Mouse (Mus musculus) forebrain, embryonic 11.5 days (tissue): Measurements from ENCODE around the gene Podxl2. TPM values are rescaled to one million over a fixed set of nuclear protein-coding genes. Genes with fewer than 3 reads are reported as not detected.

ENCODE experiments used
- ATAC-seq: fragments of 200-750 bp; cut with Nextera tagmentation; replicated peaks from 2 replicates; pipeline ENCODE4 v1.8.0; 2017; ENCODE audit warnings: moderate TSS enrichment; ENCODE audit not compliant: low FRiP score
- DNase-seq: peaks from one replicate; pipeline ENCODE4 v3.0.0-alpha.2; 2017; ENCODE audit warnings: low spot score
- H3K27ac ChIP-seq: fragments of 300-500 bp; sonication (generic); 2 replicates; pipeline ENCODE4 v1.5.1; 2014; ENCODE audit warnings: low read depth, low read length
- H3K27me3 ChIP-seq: fragments of 300-500 bp; sonication (generic); 2 replicates; pipeline ENCODE4 v1.6.1; 2014; ENCODE audit warnings: mild to moderate bottlenecking, low read length, mixed read lengths; ENCODE audit not compliant: control insufficient read depth, insufficient read depth
- H3K36me3 ChIP-seq: fragments of 300-500 bp; sonication (generic); 2 replicates; pipeline ENCODE4 v1.6.1; 2014; ENCODE audit warnings: mild to moderate bottlenecking, low read length, moderate library complexity, mixed read lengths; ENCODE audit not compliant: control insufficient read depth, insufficient read depth
- H3K4me1 ChIP-seq: fragments of 300-500 bp; sonication (generic); replicated peaks from 2 replicates; pipeline ENCODE4 v1.6.1; 2014; ENCODE audit warnings: low read length, mixed read lengths; ENCODE audit not compliant: control insufficient read depth, insufficient read depth
- H3K4me2 ChIP-seq: fragments of 300-500 bp; sonication (generic); 2 replicates; pipeline ENCODE4 v1.6.1; 2014; ENCODE audit warnings: low read depth, mild to moderate bottlenecking, low read length, moderate library complexity, mixed read lengths; ENCODE audit not compliant: severe bottlenecking
- H3K4me3 ChIP-seq: fragments of 300-500 bp; sonication (generic); 2 replicates; pipeline ENCODE4 v1.5.1; 2014; ENCODE audit warnings: low read depth, low read length
- H3K9ac ChIP-seq: fragments of 300-500 bp; sonication (generic); 2 replicates; pipeline ENCODE4 v1.6.1; 2014; ENCODE audit warnings: low read length
- H3K9me3 ChIP-seq: fragments of 300-500 bp; sonication (generic); 2 replicates; pipeline ENCODE4 v1.6.1; 2016; ENCODE audit warnings: low read length, mixed read lengths; ENCODE audit not compliant: control insufficient read depth
- WGBS: fragments of 180-500 bp; shearing (Covaris S2); extraction: QIAGEN DNeasy Blood & Tissue Kit; methylation state at CpG from one replicate; pipeline ENCODE4 v1.1.7; 2014; 5-methylcytosine and 5-hydroxymethylcytosine counted together
- polyA plus RNA-seq: library from polyadenylated mRNA; unstranded; fragments of >200 nt; fragmentation: Nextera tagmentation; extraction: Ambion mirVana; gene quantifications from 2 replicates; pipeline ENCODE4 v1.2.1, GENCODE M21; 2014

Gene Podxl2
- 109 and 115 TPM in 2 replicates for polyA plus RNA-seq

DNA sequence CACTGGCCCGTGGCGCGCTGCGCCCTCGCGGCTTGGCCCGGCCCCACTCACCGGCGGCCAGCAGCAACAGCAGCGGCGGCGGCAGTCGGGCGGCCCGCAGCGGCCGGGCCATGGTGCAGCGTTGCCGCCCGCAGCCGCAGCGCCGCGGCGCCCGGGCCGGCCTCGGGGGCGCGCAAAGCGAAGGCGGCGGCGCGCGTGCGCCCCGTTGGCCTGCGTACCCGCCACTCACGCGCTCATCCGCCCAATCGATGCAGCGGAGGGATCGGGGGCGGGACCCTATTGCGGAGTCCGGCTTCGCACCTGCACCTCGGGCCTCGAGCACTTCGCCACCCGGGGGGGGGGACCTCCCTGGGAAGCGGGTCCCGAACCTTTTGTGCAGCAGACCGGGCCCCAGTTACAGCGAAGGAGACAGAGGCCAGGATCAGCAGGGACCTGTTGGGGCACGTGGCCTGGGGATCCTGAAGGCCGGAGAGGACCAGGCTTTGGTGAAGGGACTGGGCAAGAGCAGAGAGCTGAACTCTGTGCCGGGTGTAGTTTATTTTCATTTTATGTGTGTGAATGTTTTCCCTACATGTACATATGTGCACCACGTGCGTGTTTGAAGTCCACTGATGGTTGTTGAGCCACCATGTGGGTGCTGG is at the start of gene Podxl2:
Podxl2 (minus strand) TSS at position 177 of the 641 bp plus-strand sequence.
- Histone ChIP-seq H3K9ac (peak within 1 kb of the TSS; percentile 88), H3K27ac (peak within 1 kb of the TSS; percentile 50), H3K27me3 (peaks cover 2% of the 10 kb centered on the region; the same call in 1 of the 2 replicates), H3K4me2 (peak within 1 kb of the TSS; percentile 81), H3K4me3 (peak within 1 kb of the TSS; percentile 85), H3K4me1 (peaks cover 9% of the 10 kb centered on the region; the same call in 1 of the 2 replicates), H3K9me3 (no peaks in the 10 kb centered on the region), H3K36me3 (no peaks in the 10 kb centered on the region)
- 6% methylated on average over 62 of the region's 63 CpGs for WGBS
- peak; percentile 80 for ATAC-seq
- peak; percentile 89 for DNase-seq

DNA sequence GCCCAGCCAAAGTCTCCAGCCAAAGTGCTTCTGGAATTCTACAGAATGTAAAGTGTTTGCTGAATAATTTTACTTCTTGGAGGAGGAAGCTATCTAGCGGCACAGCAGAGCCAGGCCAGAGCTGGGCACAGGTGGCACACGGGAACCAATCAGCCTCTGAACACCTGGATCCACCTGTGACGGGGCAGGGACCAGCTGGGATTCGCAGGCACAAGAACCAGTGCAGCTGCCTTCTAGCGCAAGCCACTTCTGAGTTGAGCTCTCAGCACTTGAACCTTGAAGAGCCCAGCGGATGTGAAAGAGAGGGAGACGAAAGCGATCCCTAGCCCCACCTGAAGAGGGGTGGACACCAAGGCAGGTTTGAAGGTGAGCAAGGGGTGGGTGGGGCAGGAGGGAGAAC is 44.0 kb upstream of the Podxl2 start:
- no peak for ATAC-seq
- Histone ChIP-seq H3K27me3 (no peaks in the 10 kb centered on the region), H3K9ac (no peak overlapping the region), H3K4me2 (no peak overlapping the region), H3K36me3 (no peaks in the 10 kb centered on the region), H3K9me3 (no peaks in the 10 kb centered on the region), H3K4me1 (no peaks in the 10 kb centered on the region), H3K27ac (no peak overlapping the region), H3K4me3 (no peak overlapping the region)
- WGBS, result 76% methylated on average over 8 of the region's 8 CpGs
- DNase-seq, result no peak

DNA sequence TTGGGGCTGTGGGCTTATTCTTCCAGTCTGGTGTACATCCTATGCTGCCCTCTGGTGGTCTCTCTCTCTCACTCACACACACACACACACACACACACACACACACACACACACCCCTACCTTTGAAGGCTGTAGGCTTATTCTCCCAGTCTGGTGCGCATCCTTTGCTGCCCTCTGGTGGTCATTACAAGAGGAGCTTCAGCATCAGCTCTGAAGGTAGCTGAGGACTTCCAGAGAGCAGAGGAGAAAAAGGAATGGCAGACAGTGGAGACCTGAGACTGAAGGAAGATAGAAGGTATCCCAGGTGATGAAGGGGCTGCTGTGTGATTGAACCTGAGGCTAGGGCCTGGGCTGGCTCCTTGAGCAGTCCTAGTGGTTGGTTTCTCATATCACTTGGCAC is 41.3 kb upstream of the Podxl2 start:
- no peaks in the 10 kb centered on the region for H3K27me3 ChIP-seq
- no peak overlapping the region for H3K9ac ChIP-seq
- WGBS, result 28% methylated on average over 1 of the region's 1 CpGs
- no peak overlapping the region for H3K4me2 ChIP-seq
- ATAC-seq (no peak), DNase-seq (no peak)
- no peaks in the 10 kb centered on the region for H3K9me3 ChIP-seq
- H3K4me1 ChIP-seq, result no peaks in the 10 kb centered on the region
- H3K4me3 ChIP-seq, result no peak overlapping the region
- no peak overlapping the region for H3K27ac ChIP-seq
- no peaks in the 10 kb centered on the region for H3K36me3 ChIP-seq

DNA sequence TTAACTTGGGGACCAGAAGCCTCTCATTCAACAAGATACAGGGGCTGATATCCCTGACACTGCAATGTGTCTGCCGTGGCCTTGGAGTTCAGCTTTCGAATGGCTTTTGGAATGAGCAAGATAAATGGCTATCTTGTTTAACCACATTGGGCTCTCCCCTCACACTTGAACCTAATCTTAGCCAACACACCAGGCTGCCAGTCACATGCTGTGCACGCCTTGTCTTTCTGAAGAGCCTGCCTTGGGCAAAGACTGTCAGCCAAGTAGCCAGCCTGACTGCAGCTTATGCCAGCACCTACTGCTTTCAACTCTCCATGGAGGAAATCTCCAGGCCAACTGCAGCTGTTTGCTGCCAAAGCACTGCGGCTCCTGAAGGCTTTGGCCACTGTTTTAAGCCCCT is 40.7 kb upstream of the Podxl2 start:
- Histone ChIP-seq H3K4me2 (no peak overlapping the region), H3K4me3 (no peak overlapping the region), H3K27ac (no peak overlapping the region), H3K4me1 (no peaks in the 10 kb centered on the region), H3K9me3 (no peaks in the 10 kb centered on the region), H3K27me3 (no peaks in the 10 kb centered on the region), H3K36me3 (no peaks in the 10 kb centered on the region), H3K9ac (no peak overlapping the region)
- DNase-seq (no peak), ATAC-seq (no peak)
- WGBS, result 88% methylated on average over 4 of the region's 4 CpGs

DNA sequence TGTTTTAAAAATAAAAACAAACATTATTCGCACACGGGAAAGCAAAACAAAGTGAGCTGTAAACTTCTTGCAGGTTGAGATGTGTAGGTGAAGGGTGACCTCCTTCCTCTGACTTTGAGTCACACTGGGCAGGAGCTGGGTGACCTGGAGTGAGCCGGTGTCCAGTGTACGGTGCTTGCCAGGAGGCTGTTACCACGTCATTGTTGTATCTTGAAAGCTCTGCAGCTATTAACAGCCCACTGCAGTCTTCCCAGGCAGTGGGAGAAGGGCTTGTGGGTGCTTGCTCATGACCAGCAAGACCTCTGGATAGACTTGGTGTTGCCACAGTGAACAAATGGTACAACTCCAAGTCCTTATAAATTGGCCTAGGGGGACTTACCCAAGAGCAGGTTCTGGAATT is 40.0 kb upstream of the Podxl2 start:
- WGBS, result 80% methylated on average over 5 of the region's 5 CpGs
- Histone ChIP-seq H3K9ac (no peak overlapping the region), H3K4me2 (no peak overlapping the region), H3K4me3 (no peak overlapping the region), H3K36me3 (no peaks in the 10 kb centered on the region), H3K4me1 (no peaks in the 10 kb centered on the region), H3K9me3 (no peaks in the 10 kb centered on the region), H3K27me3 (no peaks in the 10 kb centered on the region), H3K27ac (no peak overlapping the region)
- ATAC-seq (no peak), DNase-seq (no peak)

DNA sequence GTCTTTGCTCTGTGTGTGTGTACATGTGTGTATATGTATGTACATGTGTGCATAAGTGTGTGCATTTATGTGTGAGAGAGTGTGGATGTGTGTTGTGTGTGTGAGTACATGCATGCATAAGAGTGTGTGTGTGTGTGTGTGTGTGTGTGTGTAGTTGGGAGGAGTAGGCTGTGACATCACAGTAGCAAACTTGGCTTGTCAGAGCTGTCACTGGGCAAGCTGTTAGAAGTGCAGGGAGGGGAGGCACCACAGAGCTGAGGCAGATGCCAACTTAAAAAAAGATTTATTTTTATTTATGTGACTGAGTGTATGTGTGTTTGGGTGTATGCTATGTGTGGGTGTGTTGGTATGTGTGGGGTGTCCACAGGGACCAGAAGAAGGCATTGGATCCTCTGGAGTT is 38.6 kb upstream of the Podxl2 start:
- no peak overlapping the region for H3K4me3 ChIP-seq
- H3K9me3 ChIP-seq, result no peaks in the 10 kb centered on the region
- no peaks in the 10 kb centered on the region for H3K27me3 ChIP-seq
- DNase-seq (no peak), ATAC-seq (no peak)
- H3K36me3 ChIP-seq, result no peaks in the 10 kb centered on the region
- no peak overlapping the region for H3K27ac ChIP-seq
- H3K4me1 ChIP-seq, result no peaks in the 10 kb centered on the region
- no peak overlapping the region for H3K9ac ChIP-seq
- no peak overlapping the region for H3K4me2 ChIP-seq

DNA sequence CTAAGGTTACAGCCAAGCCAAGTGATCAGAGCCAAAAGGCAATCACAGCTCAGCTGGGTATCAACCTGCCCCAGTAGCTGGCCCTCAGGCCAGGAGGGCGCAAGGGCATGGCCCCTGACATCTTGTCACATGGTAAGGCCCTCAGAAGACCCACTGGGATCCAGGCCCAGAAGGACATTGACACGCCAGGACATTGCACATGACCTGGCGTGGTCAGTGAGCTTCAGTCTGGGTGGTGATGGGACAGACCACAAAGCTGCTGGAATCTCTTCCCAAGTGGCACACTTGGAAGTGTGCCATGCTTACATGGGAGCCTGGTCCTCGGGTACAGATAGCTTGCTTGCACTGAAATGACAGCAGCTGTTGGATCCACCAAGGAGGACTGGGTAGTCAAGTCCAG is 38.2 kb upstream of the Podxl2 start:
- H3K9ac ChIP-seq, result no peak overlapping the region
- H3K36me3 ChIP-seq, result no peaks in the 10 kb centered on the region
- no peaks in the 10 kb centered on the region for H3K4me1 ChIP-seq
- no peak overlapping the region for H3K4me3 ChIP-seq
- H3K4me2 ChIP-seq, result no peak overlapping the region
- no peak for ATAC-seq
- no peaks in the 10 kb centered on the region for H3K27me3 ChIP-seq
- no peak for DNase-seq
- H3K27ac ChIP-seq, result no peak overlapping the region
- H3K9me3 ChIP-seq, result no peaks in the 10 kb centered on the region
- 92% methylated on average over 4 of the region's 4 CpGs for WGBS

DNA sequence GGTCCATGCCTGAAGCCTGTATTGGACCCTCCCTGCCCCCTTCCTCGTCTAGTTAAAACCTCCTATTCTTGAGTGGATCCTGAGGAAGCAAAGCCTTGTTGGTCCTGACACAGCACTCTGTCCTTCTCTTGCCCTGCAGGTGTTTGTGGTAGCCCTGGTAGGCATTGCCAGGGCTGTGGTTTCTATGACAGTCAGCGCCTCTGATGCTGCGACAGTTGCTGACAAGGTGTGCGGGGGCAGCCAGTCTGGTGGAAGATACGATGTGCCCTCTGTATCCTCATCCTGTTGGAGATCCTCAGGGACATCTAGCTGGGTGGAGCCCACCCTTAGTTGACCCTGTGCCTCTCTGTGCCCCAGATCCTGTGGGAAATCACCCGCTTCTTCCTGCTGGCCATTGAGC is 34.3 kb upstream of the Podxl2 start:
- no peak overlapping the region for H3K27ac ChIP-seq
- WGBS, result 92% methylated on average over 6 of the region's 6 CpGs
- no peak overlapping the region for H3K4me2 ChIP-seq
- H3K4me3 ChIP-seq, result no peak overlapping the region
- ATAC-seq, result no peak
- 0 out of 2 replicates have a peak, but pooled peaks cover 4% of the 10 kb centered on the region for H3K4me1 ChIP-seq
- H3K27me3 ChIP-seq, result no peaks in the 10 kb centered on the region
- no peaks in the 10 kb centered on the region for H3K36me3 ChIP-seq
- DNase-seq, result no peak
- H3K9me3 ChIP-seq, result no peaks in the 10 kb centered on the region
- H3K9ac ChIP-seq, result no peak overlapping the region
